Mouse (Mus musculus) central nervous system, embryonic 18 days (tissue): ENCODE results near the gene Stim1. TPM values are rescaled to one million over a fixed set of nuclear protein-coding genes. Genes with fewer than 3 reads are reported as not detected.

Experiments used
- polyA plus RNA-seq: library from polyadenylated mRNA; depleted of rRNA; stranded (reverse); fragments of >200 nt; gene quantifications from 2 replicates; pipeline ENCODE4 v1.2.3, GENCODE M21; 2012; rRNA removed

The Stim1 gene
- 23.7 TPM in 2 replicates for polyA plus RNA-seq

DNA sequence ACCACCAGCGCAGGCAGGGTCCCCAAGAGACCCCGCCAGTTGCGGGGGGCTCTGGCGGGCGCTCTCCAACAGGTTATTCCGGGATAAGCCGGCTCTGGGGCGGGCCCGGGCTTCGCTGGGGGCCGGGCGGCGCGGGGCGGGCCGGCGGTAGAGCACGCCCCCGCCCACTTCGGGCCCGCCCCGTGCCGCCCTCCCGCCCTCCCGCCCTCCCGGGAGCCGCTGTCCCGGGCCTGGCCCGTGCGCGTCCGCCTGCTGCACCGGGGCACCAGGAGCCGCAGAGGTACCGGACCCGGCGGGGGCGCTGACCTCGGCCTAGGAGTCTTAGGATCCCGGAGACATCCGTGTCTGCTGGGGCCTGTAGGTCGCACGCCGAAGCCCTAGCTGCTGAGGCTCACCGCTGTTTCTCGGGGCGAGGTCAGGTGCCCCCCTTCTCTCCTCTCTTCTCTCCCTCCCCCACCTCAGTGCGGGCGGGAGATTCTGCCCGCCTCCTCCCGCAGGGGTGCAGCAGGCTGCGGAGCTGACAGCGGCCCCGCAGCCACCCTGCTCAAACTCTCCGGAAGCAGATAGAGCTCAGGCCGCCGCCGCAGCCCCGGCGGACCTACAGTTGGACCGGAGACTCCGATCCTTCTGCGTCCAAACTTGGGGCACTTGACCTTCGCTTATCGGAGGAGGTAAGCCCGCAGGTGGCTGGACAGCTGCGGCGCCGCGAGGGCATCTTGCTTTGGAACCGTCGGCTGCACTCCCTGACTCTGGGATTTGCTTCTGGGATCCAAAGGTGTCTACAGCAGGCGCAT lies at the start of gene Stim1:
TSS of gene Stim1 (plus strand) at position 206 of the 794 bp plus-strand sequence.

DNA sequence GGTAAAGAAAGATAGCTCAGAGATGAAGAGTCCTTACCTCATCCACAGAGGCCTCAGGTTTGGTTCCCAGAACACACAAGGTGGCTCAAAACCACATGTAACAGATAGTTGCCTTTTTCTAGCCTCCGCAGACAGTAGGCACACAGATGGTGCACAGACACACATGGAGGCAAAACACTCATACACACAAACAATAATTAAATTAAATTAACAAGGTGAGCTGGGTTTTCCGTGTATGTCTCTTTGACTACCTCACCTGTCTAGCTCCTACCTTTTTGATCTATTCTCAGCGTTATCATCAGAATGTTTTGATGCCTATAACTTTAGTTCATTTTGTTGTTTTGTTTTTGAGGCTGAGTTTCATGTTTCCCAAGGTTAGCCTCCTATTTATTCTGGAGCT lies 11.7 kb upstream of the Stim1 start, which contains the start of gene Rhog:
TSS of gene Rhog (minus strand) at position 101 of the 400 bp plus-strand sequence.

DNA sequence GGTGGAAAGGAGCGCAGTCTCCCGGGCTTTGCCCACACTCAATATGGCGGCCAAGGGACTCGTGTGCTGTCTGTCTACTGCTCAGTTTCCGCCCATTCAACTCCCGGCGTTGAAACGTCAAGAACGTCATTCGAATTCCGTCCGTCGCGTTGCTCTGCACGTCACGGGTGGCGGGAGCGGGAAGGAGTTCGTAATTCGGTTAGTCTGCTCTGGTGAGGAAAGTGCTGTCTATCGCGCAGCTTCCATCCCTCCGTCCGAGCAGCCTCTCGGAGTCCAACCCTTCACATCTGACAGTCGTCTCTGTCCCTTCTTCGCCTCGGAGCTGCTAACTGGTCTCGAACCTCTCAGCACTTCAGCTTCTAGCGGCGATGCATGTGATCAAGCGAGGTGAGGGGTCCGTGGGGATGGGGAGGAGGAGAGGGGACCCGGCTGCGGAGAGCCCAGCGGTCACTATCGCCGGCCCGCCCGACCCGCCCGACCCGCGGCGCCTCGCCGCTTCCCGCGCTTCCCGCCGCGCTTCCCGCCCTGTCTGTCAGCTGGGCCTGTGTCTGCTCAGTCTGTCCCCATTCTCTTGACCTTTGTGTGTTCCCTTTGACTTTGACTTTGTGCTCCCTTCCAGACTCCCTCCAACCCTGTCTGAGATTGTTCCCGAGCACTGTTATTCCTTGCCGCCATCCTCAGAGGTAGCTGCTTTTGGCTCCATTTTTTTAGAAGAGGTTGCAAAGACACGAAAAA lies 174.2 kb downstream of the Stim1 start, which contains the start of gene Rrm1:
TSS of gene Rrm1 (plus strand) at position 39 of the 735 bp plus-strand sequence.

DNA sequence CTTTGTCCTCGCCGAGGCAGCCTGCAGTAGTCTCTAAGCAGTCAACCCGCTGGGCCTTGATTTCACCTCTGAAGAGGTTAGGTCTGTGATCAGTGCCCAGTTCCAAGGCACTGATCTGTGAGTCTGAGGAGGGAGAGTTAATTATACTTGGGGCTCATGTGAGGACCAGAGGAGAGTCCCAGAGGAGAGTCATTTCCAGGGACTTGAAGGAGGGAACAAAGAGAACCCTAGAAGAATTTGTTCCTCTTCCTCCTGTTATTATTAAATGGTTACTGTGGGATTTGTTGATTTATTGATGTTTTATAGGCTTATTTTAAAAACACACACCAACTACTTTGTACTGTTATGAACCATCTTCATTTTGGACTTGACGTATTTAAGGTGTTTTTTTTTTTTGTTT lies 214.0 kb downstream of the Stim1 start, which contains the start of gene Olfr543:
TSS of gene Olfr543 (minus strand) at position 101 of the 400 bp plus-strand sequence.

Other genes starting within 250 kb of the Stim1 start
- gene Il18bp, start 249.1 kb upstream of the Stim1 start, polyA plus RNA-seq, result 17.2 and 19.3 TPM in 2 replicates
- 85.9 and 92.3 TPM in 2 replicates for gene Rnf121, start 202.3 kb upstream of the Stim1 start, polyA plus RNA-seq
- 51.7 and 54.6 TPM in 2 replicates for gene Xndc1, start 202.3 kb upstream of the Stim1 start, polyA plus RNA-seq
- gene Xntrpc, start 202.1 kb upstream of the Stim1 start, polyA plus RNA-seq, result 4.0 and 4.4 TPM in 2 replicates
- 3.0 and 3.1 TPM in 2 replicates for gene Trpc2, start 184.7 kb upstream of the Stim1 start, polyA plus RNA-seq
- 0.23 and 1.8 TPM in 2 replicates for gene Art1, start 166.1 kb upstream of the Stim1 start, polyA plus RNA-seq
- 0.27 and 0.28 TPM in 2 replicates for gene Art5, start 158.3 kb upstream of the Stim1 start, polyA plus RNA-seq
- 0.04 TPM in 2 replicates for gene Chrna10, start 151.0 kb upstream of the Stim1 start, polyA plus RNA-seq
- 17.1 and 17.3 TPM in 2 replicates for gene Nup98, start 57.6 kb upstream of the Stim1 start, polyA plus RNA-seq
- gene Pgap2, start 57.6 kb upstream of the Stim1 start, polyA plus RNA-seq, result 47.7 TPM in 2 replicates
- gene Rhog, start 11.8 kb upstream of the Stim1 start, polyA plus RNA-seq, result 10.6 and 11.1 TPM in 2 replicates
- 26.3 and 30.2 TPM in 2 replicates for gene Rrm1, start 173.9 kb downstream of the Stim1 start, polyA plus RNA-seq
- gene Olfr543, start 213.9 kb downstream of the Stim1 start, polyA plus RNA-seq, result not detected in 2 replicates
- gene Olfr544, start 220.5 kb downstream of the Stim1 start, polyA plus RNA-seq, result not detected in 2 replicates
- gene Olfr545, start 231.8 kb downstream of the Stim1 start, polyA plus RNA-seq, result 0.05 TPM in 1 of 2 replicates, not detected in the other